Mouse (Mus musculus) olfactory bulb, adult 2 months (tissue): ENCODE data around the gene Mical3.

Experiments used
- CTCF ChIP-seq: fragments of 200-500 bp; IDR thresholded peaks from 2 replicates; pipeline ENCODE4 v1.5.1; 2012; ENCODE audit warnings: low read depth, mild to moderate bottlenecking, low read length, moderate library complexity; ENCODE audit not compliant: insufficient read depth
- POLR2A ChIP-seq: fragments of 200-500 bp; IDR thresholded peaks from 2 replicates; pipeline ENCODE4 v1.6.1; 2012; ENCODE audit warnings: mild to moderate bottlenecking, low read depth, low read length, moderate library complexity; ENCODE audit not compliant: insufficient read depth

GRCm38 (mm10) chr6:121148360-121148759, 17.6 kb upstream of the Mical3 start:
- TF ChIP-seq POLR2A (no peak), CTCF (no peak)
